Mouse (Mus musculus) G1E (cell line): ENCODE data around the gene Crybg1.

ENCODE experiments used
- CTCF ChIP-seq: IDR thresholded peaks from 2 replicates; pipeline ENCODE4 v1.5.1; 2012; ENCODE audit warnings: low read depth, low read length, inconsistent platforms, mixed read lengths
- GATA1 ChIP-seq: IDR thresholded peaks from 2 replicates; pipeline ENCODE4 v1.6.1; 2012; ENCODE audit warnings: borderline replicate concordance, low read length, inconsistent platforms, mixed read lengths
- GATA2 ChIP-seq: IDR thresholded peaks from 2 replicates; pipeline ENCODE4 v1.6.1; 2012; ENCODE audit warnings: low read depth, low read length, inconsistent platforms, borderline replicate concordance
- POLR2AphosphoS5 ChIP-seq: IDR thresholded peaks from 2 replicates; pipeline ENCODE4 v1.6.1; 2012; ENCODE audit warnings: low read depth, low read length, inconsistent platforms; ENCODE audit not compliant: insufficient replicate concordance
- TAL1 ChIP-seq: conservative IDR thresholded peaks from 2 replicates; pipeline ENCODE4 v1.6.1; 2012; ENCODE audit warnings: low read depth, low read length, inconsistent platforms, mixed read lengths

DNA sequence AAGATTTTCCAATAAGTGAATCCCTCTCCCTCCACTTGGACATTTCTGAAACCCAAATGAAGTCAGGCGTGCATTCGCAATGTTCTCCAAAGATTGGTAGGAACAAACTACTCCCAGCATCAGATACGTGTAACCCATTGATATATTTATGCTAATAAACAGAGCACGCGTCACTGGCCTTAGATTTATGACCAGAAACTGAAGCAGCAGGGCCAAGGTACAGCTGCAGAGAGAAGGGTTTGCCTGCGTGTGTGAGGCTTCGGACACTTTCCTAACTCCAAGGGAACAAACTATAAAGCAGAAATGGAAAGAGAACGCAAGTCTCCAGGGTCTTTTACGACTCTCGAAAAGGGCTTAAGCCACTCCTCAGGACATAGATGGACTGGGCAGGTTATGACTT is 5.3 kb downstream of the Crybg1 start:
- TF ChIP-seq CTCF (no peak), GATA1 (no peak), TAL1 (no peak), POLR2AphosphoS5 (no peak), GATA2 (no peak)
